ENCODE assay signal across 13 mouse cellular contexts in the genomic region with DNA sequence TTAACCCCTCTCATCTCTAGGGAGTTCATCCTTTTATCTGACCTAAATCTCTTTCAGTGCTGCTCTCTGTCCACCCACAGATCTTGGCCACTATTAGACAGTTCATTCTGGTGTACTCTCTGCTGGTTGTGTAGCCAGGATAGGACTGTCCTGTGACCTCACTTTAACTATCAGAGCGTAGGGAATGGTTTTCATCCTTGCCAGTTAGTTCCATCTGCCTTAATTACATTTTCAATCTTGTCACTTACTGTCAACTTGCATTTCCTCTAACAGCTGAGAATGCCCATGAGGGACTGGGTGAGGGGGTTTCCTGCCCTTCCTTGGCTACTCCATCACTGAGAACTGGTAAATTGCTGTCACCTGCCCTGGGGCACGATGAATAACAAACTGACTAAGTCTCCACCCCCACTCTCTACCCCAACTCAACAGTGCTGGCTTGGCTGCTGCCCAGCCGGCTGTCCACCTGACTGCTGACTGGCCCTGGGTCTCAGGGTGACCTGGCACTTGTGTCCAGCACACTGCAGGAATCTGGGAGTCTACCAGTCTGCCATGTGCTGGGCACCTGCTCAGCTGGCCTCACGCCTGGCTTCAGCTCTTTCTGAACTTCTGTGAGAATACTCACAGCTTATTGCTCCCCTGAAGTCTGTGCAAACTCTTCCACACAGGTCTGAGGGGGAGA. TPM values are rescaled to one million over a fixed set of nuclear protein-coding genes. Genes with fewer than 3 reads are reported as not detected.
DNase-seq lines count a peak whose midpoint lies in the region; ATAC-seq lines count a peak whose summit lies in the region.
"Had no signal": no experiment of that assay in that cellular context is flagged by ENCODE, and none has a peak within 500 bp of the region (broad histone marks: within the 10 kb centered on the region; RNA-seq: fewer than 3 reads in every experiment).

No protein-coding gene starts in this region.

- no peaks in the 10 kb centered on the region for H3K4me1 ChIP-seq in intestine, embryonic 15.5 days (replicated peaks)
- H3K4me1 ChIP-seq: megakaryocyte, embryonic 14.5 days had no signal

- H3K4me3 ChIP-seq in intestine, embryonic 15.5 days (replicated peaks): no peak overlapping the region
- H3K4me3 ChIP-seq: megakaryocyte, embryonic 14.5 days had no signal

- no peak overlapping the region for H3K27ac ChIP-seq in intestine, embryonic 15.5 days
- H3K27ac ChIP-seq: kidney, postnatal 0 days had no signal

- H3K4me2 ChIP-seq in intestine, embryonic 15.5 days (replicated peaks): no peak overlapping the region

- H3K27me3 ChIP-seq in intestine, embryonic 15.5 days (replicated peaks): no peaks in the 10 kb centered on the region

- WGBS in intestine, embryonic 15.5 days: 67% methylated on average over 4 of the region's 4 CpGs

- DNase-seq in adrenal gland, adult 2 months: peak; percentile 16
- DNase-seq in adrenal gland, adult 8-10 months: no peak
- DNase-seq in layer of hippocampus, postnatal 14 days (ENCODE audit: low spot score in 2 of 2): peak; percentile 22 to 36
- DNase-seq in layer of hippocampus, adult 9-11 months: no peak
- peak; percentile 92 for DNase-seq in cerebellum, adult 9-10 months
- peak; percentile 75 for DNase-seq in heart, postnatal 4 days
- DNase-seq in urinary bladder, postnatal 4 days (ENCODE audit: low spot score in 2 of 2): no peak
- DNase-seq: forebrain, postnatal 0 days had no signal

- no peaks in the 10 kb centered on the region for H3K36me3 ChIP-seq in intestine, embryonic 15.5 days

- no peak for ATAC-seq in intestine, embryonic 15.5 days
- ATAC-seq: forebrain, postnatal 0 days had no signal

- no peak overlapping the region for H3K9ac ChIP-seq in intestine, embryonic 15.5 days
- H3K9ac ChIP-seq: forebrain, postnatal 0 days had no signal

- no peaks in the 10 kb centered on the region for H3K9me3 ChIP-seq in intestine, embryonic 15.5 days
- H3K9me3 ChIP-seq: megakaryocyte, embryonic 14.5 days had no signal

RNA-seq across cellular contexts. Expression of a gene that starts 39.9 kb away (rescaled TPM):
- total RNA-seq in adrenal gland, adult 2 months (2021): not detected
- polyA plus RNA-seq in adrenal gland, adult 2 months (2012; rRNA removed): not detected in 2 replicates
- total RNA-seq in adrenal gland, adult 8-10 months (2022): not detected
- total RNA-seq in layer of hippocampus, postnatal 14 days (2021): not detected
- total RNA-seq in heart, postnatal 4 days (2021): not detected
- polyA plus RNA-seq in intestine, embryonic 15.5 days (2015; fragmentation: Nextera tagmentation; extraction: Ambion mirVana): not detected in 2 replicates
- total RNA-seq: forebrain, postnatal 0 days had no signal
- polyA plus RNA-seq: cortical plate, adult 2 months; forebrain, postnatal 0 days; kidney, postnatal 0 days; limb, embryonic 14.5 days had no signal

Comparison
In these comparisons a context has a peak if more than half of its experiments do, and no peak if none do; other contexts are left out.
1. DNase-seq: peak in adrenal gland, adult 2 months (single experiment), layer of hippocampus, postnatal 14 days (2 of 2), cerebellum, adult 9-10 months (single experiment) and heart, postnatal 4 days (single experiment); none in adrenal gland, adult 8-10 months (single experiment), layer of hippocampus, adult 9-11 months (single experiment) and urinary bladder, postnatal 4 days (0 of 2).